Mouse (Mus musculus): ENCODE results near the gene Olfr224. TPM values are rescaled to one million over a fixed set of nuclear protein-coding genes. Genes with fewer than 3 reads are reported as not detected.
A peak's percentile ranks its signal among the peaks of the same experiment; 100 is the strongest.
"Not testable (repeated sequence)": the region's sequence is repeated elsewhere in the genome, so short reads cannot be mapped to it uniquely, and the experiment has no call there.

The Olfr224 gene
- polyA plus RNA-seq, 1 experiment from 2014 or later = not detected

- no peaks in the 10 kb centered on the region for H3K27me3 ChIP-seq
- ChIA-PET POLR2A (no interaction called here), CTCF (interaction anchor here (0.9 to 2.0 kb wide), 4 partner anchors 18 to 377 kb away, joined by 3 to 5 read pairs (median 3); no protein-coding TSS in a partner anchor)
- in situ Hi-C loops (cut with MboI; ENCODE audit: low pct_unique_long_range_greater_than_20kb) = no loop called here
- ATAC-seq = no peak
- TF ChIP-seq CTCF (IDR thresholded peaks at IDR 0.05) = no peak
- no peak for DNase-seq (ENCODE audit: low read depth, low spot score)
These were observed 31.7 kb upstream of the Olfr224 start for GRCm38 (mm10) chr11:58602062-58602461.

- no peaks in the 10 kb centered on the region for H3K27me3 ChIP-seq
- no peak for TF ChIP-seq CTCF (IDR thresholded peaks at IDR 0.05)
- in situ Hi-C loops (cut with MboI; ENCODE audit: low pct_unique_long_range_greater_than_20kb) = no loop called here
- ATAC-seq (no peak), DNase-seq (ENCODE audit: low read depth, low spot score) (no peak)
- CTCF ChIA-PET = no interaction called here
- POLR2A ChIA-PET = no interaction called here
These were observed 27.5 kb upstream of the Olfr224 start for GRCm38 (mm10) chr11:58597837-58598236.

- no peaks in the 10 kb centered on the region for H3K27me3 ChIP-seq
- in situ Hi-C loops (cut with MboI; ENCODE audit: low pct_unique_long_range_greater_than_20kb) = no loop called here
- POLR2A ChIA-PET = no interaction called here
- CTCF ChIA-PET = no interaction called here
- no peak for TF ChIP-seq CTCF (IDR thresholded peaks at IDR 0.05)
- ATAC-seq (no peak), DNase-seq (ENCODE audit: low read depth, low spot score) (no peak)
These were observed 24.5 kb upstream of the Olfr224 start, which contains the start of gene Olfr324 for GRCm38 (mm10) chr11:58594814-58595213. TSS of gene Olfr324 (plus strand) at chr11:58595114.

- DNase-seq (ENCODE audit: low read depth, low spot score) (no peak), ATAC-seq (no peak)
- no peaks in the 10 kb centered on the region for H3K27me3 ChIP-seq
- ChIA-PET POLR2A (no interaction called here), CTCF (interaction anchor here (1.1 to 2.1 kb wide), 3 partner anchors 47 to 187 kb away, joined by 3 to 9 read pairs (median 5); no protein-coding TSS in a partner anchor)
- in situ Hi-C loops (cut with MboI; ENCODE audit: low pct_unique_long_range_greater_than_20kb) = loop anchor here (5.0 kb wide), 1 partner anchor 191 kb away; no protein-coding TSS in a partner anchor
- TF ChIP-seq CTCF (IDR thresholded peaks at IDR 0.05) = no peak
These were observed 18.4 kb upstream of the Olfr224 start for GRCm38 (mm10) chr11:58588620-58589250.

- TF ChIP-seq CTCF (IDR thresholded peaks at IDR 0.05) = peak; percentile 93
- CTCF ChIA-PET = interaction anchor here (1.0 to 2.1 kb wide), 7 partner anchors 27 to 286 kb away, joined by 3 to 9 read pairs (median 3); partner anchors contain the start of gene 2210407C18Rik
- peak; percentile 51 for ATAC-seq
- DNase-seq (ENCODE audit: low read depth, low spot score) = no peak
- H3K27me3 ChIP-seq = no peaks in the 10 kb centered on the region
- in situ Hi-C loops (cut with MboI; ENCODE audit: low pct_unique_long_range_greater_than_20kb) = loop anchor here (5.0 kb wide), 1 partner anchor 191 kb away; no protein-coding TSS in a partner anchor
- POLR2A ChIA-PET = no interaction called here
These were observed 17.6 kb upstream of the Olfr224 start for GRCm38 (mm10) chr11:58587898-58588348.

- CTCF ChIA-PET = interaction anchor here (1.0 kb wide), 1 partner anchor 23 kb away, joined by 3 read pairs; no protein-coding TSS in a partner anchor
- DNase-seq (ENCODE audit: low read depth, low spot score) (no peak), ATAC-seq (no peak)
- POLR2A ChIA-PET = no interaction called here
- in situ Hi-C loops (cut with MboI; ENCODE audit: low pct_unique_long_range_greater_than_20kb) = no loop called here
- H3K27me3 ChIP-seq = no peaks in the 10 kb centered on the region
- no peak for TF ChIP-seq CTCF (IDR thresholded peaks at IDR 0.05)
These were observed 8.3 kb upstream of the Olfr224 start for GRCm38 (mm10) chr11:58578636-58579035.

GRCm38 (mm10) chr11:58577430-58577829 is 7.1 kb upstream of the Olfr224 start, which contains the start of gene Olfr325:
TSS of gene Olfr325 (plus strand) at chr11:58577730.
- ChIA-PET POLR2A (no interaction called here), CTCF (interaction anchor here (1.0 kb wide), 1 partner anchor 25 kb away, joined by 3 read pairs; no protein-coding TSS in a partner anchor)
- ATAC-seq (no peak), DNase-seq (ENCODE audit: low read depth, low spot score) (no peak)
- H3K27me3 ChIP-seq = no peaks in the 10 kb centered on the region
- in situ Hi-C loops (cut with MboI; ENCODE audit: low pct_unique_long_range_greater_than_20kb) = no loop called here
- TF ChIP-seq CTCF (IDR thresholded peaks at IDR 0.05) = no peak

- no peak for DNase-seq (ENCODE audit: low read depth, low spot score)
- ChIA-PET CTCF (no interaction called here), POLR2A (no interaction called here)
- in situ Hi-C loops (cut with MboI; ENCODE audit: low pct_unique_long_range_greater_than_20kb) = no loop called here
- peaks cover 12% of the 10 kb centered on the region for H3K27me3 ChIP-seq
- TF ChIP-seq CTCF (IDR thresholded peaks at IDR 0.05) = no peak
- no peak for ATAC-seq
These were observed 14.8 kb downstream of the Olfr224 start, which contains the start of gene Olfr328 for GRCm38 (mm10) chr11:58555536-58555935. TSS of gene Olfr328 (minus strand) at chr11:58555636.

- no peak for DNase-seq (ENCODE audit: low read depth, low spot score)
- in situ Hi-C loops (cut with MboI; ENCODE audit: low pct_unique_long_range_greater_than_20kb) = no loop called here
- TF ChIP-seq CTCF (IDR thresholded peaks at IDR 0.05) = no peak
- ChIA-PET CTCF (no interaction called here), POLR2A (no interaction called here)
- peaks cover 29% of the 10 kb centered on the region for H3K27me3 ChIP-seq
- no peak for ATAC-seq
These were observed 24.0 kb downstream of the Olfr224 start, which contains the start of gene Olfr329-ps for GRCm38 (mm10) chr11:58546322-58546721. TSS of gene Olfr329-ps (minus strand) at chr11:58546422.

- DNase-seq (ENCODE audit: low read depth, low spot score); POLR2A ChIA-PET; CTCF ChIA-PET; ATAC-seq; in situ Hi-C loops (cut with MboI; ENCODE audit: low pct_unique_long_range_greater_than_20kb): not testable (repeated sequence)
- H3K27me3 ChIP-seq = peaks cover 19% of the 10 kb centered on the region
These were observed 35.6 kb downstream of the Olfr224 start, which contains the start of gene Olfr330 for GRCm38 (mm10) chr11:58534736-58535135. TSS of gene Olfr330 (minus strand) at chr11:58534836.

- CTCF ChIA-PET, ATAC-seq: not testable (repeated sequence)
These were observed 50.6 kb downstream of the Olfr224 start for GRCm38 (mm10) chr11:58519756-58520155.

GRCm38 (mm10) chr11:58518916-58519315 is 51.4 kb downstream of the Olfr224 start:
- H3K27me3 ChIP-seq; POLR2A ChIA-PET; CTCF ChIA-PET; in situ Hi-C loops (cut with MboI; ENCODE audit: low pct_unique_long_range_greater_than_20kb); DNase-seq (ENCODE audit: low read depth, low spot score); ATAC-seq: not testable (repeated sequence)

More at GRCm38 (mm10) chr11:58519756-58520155, 50.6 kb downstream of the Olfr224 start:
- H3K27me3 ChIP-seq; in situ Hi-C loops (cut with MboI; ENCODE audit: low pct_unique_long_range_greater_than_20kb); POLR2A ChIA-PET; DNase-seq (ENCODE audit: low read depth, low spot score): not testable (repeated sequence)
